Mouse (Mus musculus) brain, embryonic 18.5 days (tissue): ENCODE measurements around the gene Chn1.
"Not testable (repeated sequence)": the region's sequence is repeated elsewhere in the genome, so short reads cannot be mapped to it uniquely, and the experiment has no call there.

Source experiments
- DNase-seq: peaks from one replicate; pipeline ENCODE4 v3.0.0-alpha.2; 2012; ENCODE audit warnings: low read depth, low spot score

Gene Chn1

GRCm38 (mm10) chr2:73774786-73775682 is at the start of gene Chn1:
Gene Chn1, minus strand, starts transcription at chr2:73775346.
- DNase-seq: no peak

- DNase-seq: no peak
Observed at GRCm38 (mm10) chr2:73818742-73819141, 43.6 kb upstream of the Chn1 start.

DNA sequence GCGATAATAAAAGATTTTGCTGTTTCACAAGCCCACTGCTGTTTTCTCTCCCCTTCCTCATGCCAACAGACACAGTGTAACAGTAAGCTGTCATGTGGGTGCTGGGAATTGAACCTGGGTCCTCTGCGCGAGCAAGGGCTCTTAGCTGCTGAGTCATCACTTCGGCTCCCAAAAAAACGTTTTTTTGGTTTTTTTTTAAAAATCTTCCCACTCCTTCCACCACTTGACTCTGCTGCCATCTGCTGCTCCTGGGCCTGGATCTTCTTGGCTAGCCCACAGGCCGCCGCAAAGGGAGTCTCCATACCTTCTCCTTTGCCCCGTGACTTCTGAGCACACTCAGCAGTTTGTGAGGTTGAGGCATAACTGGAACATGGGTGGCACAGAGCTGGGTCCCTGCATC is 32.5 kb upstream of the Chn1 start:
- DNase-seq: no peak

DNA sequence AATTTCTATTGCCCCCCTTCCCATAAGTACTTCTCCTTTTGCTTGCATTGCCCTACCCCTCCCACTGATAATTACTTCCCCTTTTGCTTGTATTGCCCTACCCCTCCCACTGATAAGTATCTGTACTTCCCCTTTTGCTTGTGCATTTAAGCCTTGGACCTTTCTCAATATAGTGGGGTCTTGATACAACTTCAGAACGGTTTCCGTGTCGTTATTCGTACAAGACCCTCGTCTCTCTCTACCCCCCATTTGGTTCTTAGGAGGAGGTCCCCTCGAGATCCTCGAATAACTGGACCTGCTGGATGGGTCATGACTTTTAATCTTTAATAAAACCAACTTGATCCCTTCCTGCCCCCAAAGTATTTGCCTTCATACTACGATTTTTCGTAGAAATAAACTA is 25.0 kb upstream of the Chn1 start:
- not testable (repeated sequence) for DNase-seq

GRCm38 (mm10) chr2:73798786-73799185 is 23.6 kb upstream of the Chn1 start:
- DNase-seq: no peak

DNA sequence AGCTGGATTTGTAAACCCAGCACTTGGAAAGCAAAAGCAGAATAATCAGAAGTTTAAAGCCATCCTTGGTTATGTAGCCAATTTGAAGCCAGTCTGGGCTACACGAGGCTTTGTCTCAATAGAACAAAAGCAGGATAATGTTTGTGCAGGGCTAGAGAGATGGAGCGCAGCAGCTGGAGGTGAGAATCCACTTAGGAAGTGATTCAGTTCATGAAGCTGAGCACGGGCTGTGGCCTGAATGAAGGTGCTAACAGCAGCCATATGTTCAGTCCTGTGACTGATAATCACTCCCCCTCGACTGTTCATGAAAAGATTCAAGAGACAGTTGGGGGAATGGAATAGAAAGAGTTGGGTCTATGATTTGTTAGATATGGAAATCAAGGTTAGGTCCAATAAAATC is 23.0 kb upstream of the Chn1 start:
- no peak for DNase-seq

DNA sequence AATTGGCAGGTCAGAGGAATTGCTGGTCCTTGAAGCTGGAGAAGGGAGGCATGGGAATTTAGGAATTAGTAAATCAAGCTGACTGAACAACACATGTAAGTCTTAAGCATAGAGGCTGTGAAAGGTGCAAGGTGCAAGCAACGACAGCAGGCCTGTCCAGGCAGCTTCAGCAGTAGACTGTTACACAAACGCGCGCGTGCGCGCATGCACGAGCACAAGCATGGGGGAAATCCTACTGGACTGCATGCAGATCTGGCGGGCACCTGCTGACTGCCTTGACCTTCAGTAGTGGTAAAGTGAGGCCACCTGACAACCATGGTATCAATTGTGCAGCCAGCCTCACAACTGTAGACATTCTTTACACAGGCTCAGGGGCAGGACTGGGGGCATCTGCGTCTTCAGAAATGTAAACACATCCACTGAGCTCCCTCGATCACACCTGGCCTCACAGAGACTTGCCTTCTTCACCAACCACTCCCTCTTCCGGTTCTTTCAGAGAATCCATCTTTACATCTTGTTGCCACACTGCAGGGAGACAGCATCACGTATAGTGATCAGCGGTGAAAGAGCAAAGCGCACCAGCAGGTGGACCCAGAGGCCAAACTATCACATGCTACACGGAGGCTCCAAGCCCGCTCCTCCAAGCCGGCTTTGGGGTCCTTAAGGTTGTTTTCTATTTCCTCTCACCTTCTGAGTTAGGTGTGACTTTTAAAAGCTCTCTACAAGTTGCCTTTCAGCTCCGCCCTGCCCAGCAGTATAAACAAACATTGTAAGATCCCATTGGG is 16.9 kb upstream of the Chn1 start:
- DNase-seq: no peak

DNA sequence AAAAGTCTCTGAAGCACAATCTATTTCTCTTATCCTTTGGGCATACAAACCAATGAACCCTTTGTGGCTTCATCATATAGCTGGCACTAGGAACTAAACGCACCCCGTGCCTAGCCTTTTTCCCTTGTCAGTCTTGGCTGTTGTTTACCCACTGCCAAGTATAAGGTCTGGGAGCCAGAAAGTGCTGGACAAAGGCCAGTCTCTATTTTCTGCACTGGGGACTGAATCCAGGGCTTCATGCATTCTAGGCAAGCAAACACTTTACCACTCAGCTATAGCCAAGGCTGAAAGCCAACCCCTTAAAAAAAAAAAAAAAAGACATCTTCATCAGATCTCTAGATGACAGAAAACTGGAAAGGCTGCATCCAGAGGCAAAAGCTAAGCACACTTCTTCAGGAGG is 15.2 kb upstream of the Chn1 start:
- no peak for DNase-seq

- DNase-seq: no peak
Observed at GRCm38 (mm10) chr2:73788395-73788794, 13.2 kb upstream of the Chn1 start.

DNA sequence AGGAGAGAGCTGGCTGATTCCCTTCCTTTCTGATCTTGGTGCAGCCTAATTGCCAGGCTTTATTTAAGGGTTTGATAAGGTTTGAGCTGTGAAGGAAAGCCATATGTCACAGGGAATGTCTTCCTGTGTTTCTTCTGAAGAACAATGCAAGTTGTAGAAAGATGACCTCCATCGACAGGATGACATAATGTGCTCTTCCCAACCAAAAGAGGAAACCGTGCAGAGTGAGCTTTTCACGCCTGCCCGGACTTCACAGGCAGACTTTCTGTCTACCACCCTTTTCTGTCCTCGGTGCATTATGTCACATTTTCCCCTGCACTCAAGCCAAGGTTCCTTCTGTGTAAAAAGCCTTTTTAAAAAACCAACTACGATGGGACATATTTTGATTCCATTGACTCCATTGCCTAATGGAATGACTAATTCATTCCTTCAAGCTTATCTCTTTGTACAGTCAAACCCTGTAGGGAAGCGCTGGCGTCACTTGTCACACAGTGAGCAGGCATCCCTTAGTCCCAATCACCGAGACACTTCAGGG is 7.3 kb upstream of the Chn1 start:
- no peak for DNase-seq

DNA sequence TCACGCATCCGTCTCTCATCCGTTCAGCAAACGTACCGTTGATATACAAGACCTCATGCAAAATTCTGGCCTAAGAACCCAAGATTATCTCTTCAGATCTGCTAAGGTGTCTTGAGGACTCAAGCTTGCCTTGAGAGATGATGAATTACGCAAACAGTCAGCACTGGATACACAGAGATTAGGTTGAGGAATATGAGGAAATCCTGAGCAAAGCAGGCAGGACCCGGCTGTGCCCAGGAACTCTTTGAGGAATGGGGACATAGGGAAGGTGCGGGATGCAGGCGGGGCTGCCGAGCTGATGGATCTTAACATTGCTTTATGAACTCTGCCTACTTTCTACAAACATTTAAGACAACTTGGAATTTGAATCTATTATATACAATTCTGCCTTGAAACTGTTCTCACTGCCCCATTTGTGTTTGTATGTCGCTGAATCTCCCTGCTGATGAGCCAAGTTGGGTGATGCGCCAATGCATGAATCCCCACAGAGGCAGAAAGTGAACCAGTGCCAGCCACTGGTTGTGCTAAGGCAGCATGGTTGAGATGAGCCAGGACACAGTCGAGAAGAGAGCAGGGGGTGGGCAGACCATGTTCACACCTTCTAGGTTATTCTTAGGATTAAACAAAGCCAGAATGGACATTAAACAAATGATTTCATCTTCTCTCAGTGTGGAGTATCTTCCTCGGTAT is 5.3 kb upstream of the Chn1 start:
- no peak for DNase-seq

DNA sequence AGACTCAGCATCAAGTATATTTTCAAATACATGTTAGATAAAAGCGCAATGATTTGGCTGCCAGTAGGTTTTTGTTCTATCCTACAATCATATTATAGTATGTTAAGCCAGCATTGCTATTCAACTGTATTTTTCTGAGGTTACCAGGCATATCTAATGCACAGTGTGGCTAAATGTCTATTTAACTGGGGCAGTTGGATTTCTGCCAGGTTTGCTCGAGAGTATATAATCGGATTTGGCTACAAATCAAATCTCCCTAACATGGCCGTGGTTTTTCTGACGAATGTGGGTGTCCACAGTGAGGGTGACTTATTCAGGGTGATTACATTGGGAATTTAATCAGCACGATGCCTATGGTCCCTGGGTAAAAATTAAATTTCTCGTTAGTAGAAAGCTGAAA is 4.7 kb upstream of the Chn1 start:
- DNase-seq: no peak

GRCm38 (mm10) chr2:73779016-73779595 is 4.0 kb upstream of the Chn1 start:
- no peak for DNase-seq

GRCm38 (mm10) chr2:73776936-73777335 is 1.8 kb upstream of the Chn1 start:
- DNase-seq: no peak

DNA sequence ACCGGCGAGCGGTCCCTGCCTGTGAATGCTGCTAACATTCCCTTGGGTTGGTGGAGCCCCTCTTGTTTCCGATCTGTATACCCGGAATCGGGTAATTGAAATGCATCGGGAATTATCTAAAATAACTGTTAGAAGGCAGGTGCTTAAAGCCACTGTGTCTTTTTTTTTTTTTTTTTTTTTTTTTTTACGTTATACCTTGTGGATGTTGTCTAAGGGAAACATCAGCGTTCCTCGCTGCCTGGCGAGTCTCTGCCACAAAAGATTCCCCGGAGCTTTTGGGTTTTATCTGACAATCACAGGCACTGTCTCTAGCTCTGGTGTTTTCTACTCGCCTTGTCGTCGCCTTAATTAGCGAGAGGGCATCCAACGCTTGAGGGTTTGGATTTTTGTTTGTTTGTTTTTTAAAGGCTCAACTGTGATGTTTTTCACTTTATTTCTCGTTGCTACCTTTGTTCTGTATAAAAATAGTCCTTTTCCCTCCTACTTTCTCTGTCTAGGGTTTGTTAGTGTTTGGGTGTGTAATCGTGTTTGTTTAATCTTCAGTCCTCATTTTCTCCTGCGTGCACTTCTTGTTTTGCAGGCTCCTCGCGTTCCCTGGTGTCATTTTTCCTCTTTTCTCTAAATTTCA is 651 bp upstream of the Chn1 start:
- no peak for DNase-seq

DNA sequence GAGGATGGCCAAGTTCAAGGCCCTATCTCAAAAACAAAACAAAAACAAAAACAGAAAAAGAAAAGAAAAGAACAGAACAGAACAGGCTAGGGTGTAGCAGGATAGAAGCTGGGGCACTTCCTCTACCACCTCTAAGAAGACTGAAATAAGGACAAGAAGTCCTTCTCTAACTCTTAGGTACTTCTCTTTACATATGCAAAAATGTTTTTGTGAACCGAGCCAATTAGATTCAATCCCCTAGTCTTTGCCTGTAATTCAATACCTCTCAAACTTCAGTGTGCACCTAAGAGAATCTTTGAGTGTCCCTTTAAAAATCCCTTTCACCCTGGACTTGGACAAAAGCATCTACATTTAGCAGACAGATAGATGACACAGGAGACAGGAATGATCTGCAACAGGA is 2.2 kb downstream of the Chn1 start:
- no peak for DNase-seq

- DNase-seq: no peak
Observed at GRCm38 (mm10) chr2:73768669-73769068, 6.5 kb downstream of the Chn1 start.

GRCm38 (mm10) chr2:73763541-73763940 is 11.6 kb downstream of the Chn1 start:
- DNase-seq: no peak

- DNase-seq: no peak
Observed at GRCm38 (mm10) chr2:73759899-73760298, 15.2 kb downstream of the Chn1 start.

- DNase-seq: no peak
Observed at GRCm38 (mm10) chr2:73759027-73759426, 16.1 kb downstream of the Chn1 start.

DNA sequence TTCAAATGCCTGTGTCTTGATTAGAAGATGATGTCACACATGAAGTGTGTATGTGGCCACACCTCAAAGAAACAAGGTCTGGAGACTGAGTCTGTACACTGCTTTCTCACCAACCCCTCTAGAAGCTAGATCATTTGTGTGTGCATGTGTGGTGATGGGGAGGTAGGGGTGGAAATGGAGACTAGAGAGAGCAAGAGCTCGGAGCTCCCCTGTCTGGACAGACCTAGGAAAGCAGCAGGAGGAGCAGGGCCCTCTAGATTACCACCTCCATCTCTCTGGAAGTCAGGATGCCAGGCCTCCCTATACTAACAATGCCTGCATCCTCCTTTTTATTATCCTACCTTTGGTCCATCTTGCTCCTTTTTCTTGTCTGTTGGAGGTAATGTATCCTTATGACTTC is 27.8 kb downstream of the Chn1 start:
- no peak for DNase-seq
